Mouse (Mus musculus): ENCODE data around the gene Fuom.

GRCm38 (mm10) chr7:140047811-140048311 is 54.4 kb downstream of the Fuom start:
- no peak for TF ChIP-seq CTCF (IDR thresholded peaks at IDR 0.05; ENCODE audit: insufficient read depth, low read length)
- TF ChIP-seq POLR2A (IDR thresholded peaks at IDR 0.05; ENCODE audit: borderline replicate concordance, extremely low read depth, low read depth, low read length), result no peak
